Mouse (Mus musculus) midbrain, embryonic 14.5 days (tissue): ENCODE measurements at regions not wholly inside any gene's neighbourhood (a gene's known extent, or its start where the extent isn't known, plus 50 kb on each side); places are given as distances from the start of the nearest gene placed in this dataset.

Source experiments
- ATAC-seq: fragments of 200-750 bp; cut with Nextera tagmentation; 2 replicates; pipeline ENCODE4 v1.8.0; 2017; ENCODE audit warnings: moderate number of reproducible peaks, moderate library complexity; ENCODE audit not compliant: low FRiP score, low TSS enrichment
- DNase-seq: peaks from one replicate; pipeline ENCODE4 v3.0.0-alpha.2; 2015
- H3K27ac ChIP-seq: fragments of 300-500 bp; sonication (generic); replicated peaks from 2 replicates; pipeline ENCODE4 v1.5.1; 2014; ENCODE audit warnings: mild to moderate bottlenecking, low read depth, low read length, moderate library complexity
- H3K27me3 ChIP-seq: fragments of 300-500 bp; sonication (generic); 2 replicates; pipeline ENCODE4 v1.6.1; 2014; ENCODE audit warnings: low read length, control low read depth, mixed read lengths; ENCODE audit not compliant: control insufficient read depth, insufficient read depth
- H3K36me3 ChIP-seq: fragments of 300-500 bp; sonication (generic); 2 replicates; pipeline ENCODE4 v1.6.1; 2014; ENCODE audit warnings: low read length, control low read depth; ENCODE audit not compliant: control insufficient read depth, insufficient read depth
- H3K4me1 ChIP-seq: fragments of 300-500 bp; sonication (generic); 2 replicates; pipeline ENCODE4 v1.6.1; 2014; ENCODE audit warnings: mild to moderate bottlenecking, antibody characterized with exemption, low read length, control low read depth; ENCODE audit not compliant: control insufficient read depth, insufficient read depth
- H3K4me2 ChIP-seq: fragments of 300-500 bp; sonication (generic); 2 replicates; pipeline ENCODE4 v1.6.1; 2014; ENCODE audit warnings: mild to moderate bottlenecking, low read length, moderate library complexity
- H3K4me3 ChIP-seq: fragments of 300-500 bp; sonication (generic); replicated peaks from 2 replicates; pipeline ENCODE4 v1.5.1; 2014; ENCODE audit warnings: low read depth, low read length
- H3K9ac ChIP-seq: fragments of 300-500 bp; sonication (generic); replicated peaks from 2 replicates; pipeline ENCODE4 v1.6.1; 2014; ENCODE audit warnings: mild to moderate bottlenecking, low read length, moderate library complexity
- H3K9me3 ChIP-seq: fragments of 300-500 bp; sonication (generic); 2 replicates; pipeline ENCODE4 v1.6.1; 2016; ENCODE audit warnings: low read length, control low read depth, mixed read lengths; ENCODE audit not compliant: control insufficient read depth
- WGBS: fragments of 180-500 bp; shearing (Covaris S2); extraction: QIAGEN DNeasy Blood & Tissue Kit; methylation state at CpG from one replicate; pipeline ENCODE4 v1.1.7; 2014; 5-methylcytosine and 5-hydroxymethylcytosine counted together

- no peak for DNase-seq
- no peak for ATAC-seq
- H3K9me3 ChIP-seq = no peaks in the 10 kb centered on the region
- H3K4me1 ChIP-seq = no peaks in the 10 kb centered on the region
- no peak overlapping the region for H3K4me3 ChIP-seq
- H3K36me3 ChIP-seq = no peaks in the 10 kb centered on the region
- WGBS = 85% methylated on average over 4 of the region's 4 CpGs
- H3K9ac ChIP-seq = no peak overlapping the region
- no peak overlapping the region for H3K4me2 ChIP-seq
- H3K27me3 ChIP-seq = no peaks in the 10 kb centered on the region
- H3K27ac ChIP-seq = no peak overlapping the region
Measured at GRCm38 (mm10) chr12:7457544-7457943, 519.9 kb upstream of the Apob start.

DNA sequence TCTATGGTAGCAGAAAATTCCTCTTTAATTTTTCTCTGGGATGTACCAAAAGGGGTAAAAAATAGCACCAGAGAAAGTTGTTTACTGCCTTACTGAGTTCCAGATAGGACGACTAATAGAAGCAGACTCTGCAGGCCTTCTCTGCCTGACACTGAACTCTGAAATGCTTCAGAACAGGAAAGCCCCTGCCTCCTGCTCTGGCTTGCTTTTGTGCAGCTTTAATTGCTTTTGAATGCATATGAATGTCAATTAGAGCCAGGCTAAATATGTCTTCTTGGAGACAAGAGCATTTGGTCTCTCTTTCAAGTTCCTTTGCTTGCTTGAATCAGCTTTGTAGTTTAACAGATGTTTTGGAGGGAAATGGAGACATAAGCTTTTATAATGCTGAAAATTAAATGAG, 512.5 kb upstream of the Apob start:
- peak; percentile 11 for DNase-seq

DNA sequence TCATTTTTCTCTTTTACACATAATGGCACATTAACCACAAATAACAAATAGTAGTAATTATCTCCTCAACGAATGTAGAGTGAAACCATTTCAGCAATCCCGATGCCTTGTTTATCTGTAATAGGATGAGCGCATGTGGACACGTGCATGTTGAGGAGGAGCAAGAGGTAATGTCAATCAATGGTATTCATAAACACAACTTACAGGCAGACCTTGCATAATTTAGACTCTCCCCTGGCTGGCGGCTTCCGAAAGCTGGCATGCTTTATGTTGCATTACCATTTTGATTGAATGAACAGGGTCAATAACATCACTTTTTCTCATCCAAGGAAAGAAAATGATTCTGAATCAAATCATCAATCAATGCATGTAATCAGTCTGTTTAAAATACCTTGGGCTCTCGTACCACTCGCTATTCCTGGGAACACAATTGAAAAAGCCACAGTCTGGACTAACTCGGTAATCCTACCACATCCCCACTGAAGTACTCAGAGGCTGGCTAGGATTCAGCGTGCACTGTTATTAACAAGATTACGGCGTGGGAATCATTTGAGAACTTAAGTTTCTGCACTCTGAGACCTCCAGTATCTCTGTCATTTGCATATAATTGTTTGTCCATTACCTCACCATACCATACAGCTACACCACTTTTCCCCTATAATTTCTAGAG, 464.7 kb upstream of the Apob start:
- H3K27me3 ChIP-seq = no peaks in the 10 kb centered on the region
- no peak for ATAC-seq
- H3K27ac ChIP-seq = no peak overlapping the region
- H3K4me3 ChIP-seq = no peak overlapping the region
- H3K9me3 ChIP-seq = no peaks in the 10 kb centered on the region
- no peak overlapping the region for H3K9ac ChIP-seq
- H3K4me2 ChIP-seq = no peak overlapping the region
- no peaks in the 10 kb centered on the region for H3K36me3 ChIP-seq
- no peaks in the 10 kb centered on the region for H3K4me1 ChIP-seq
- no peak for DNase-seq
- 76% methylated on average over 12 of the region's 12 CpGs for WGBS

More for the DNA sequence above, 512.5 kb upstream of the Apob start:
- H3K9me3 ChIP-seq = no peaks in the 10 kb centered on the region
- 8% methylated on average over 1 of the region's 1 CpGs for WGBS
- no peaks in the 10 kb centered on the region for H3K36me3 ChIP-seq
- H3K4me2 ChIP-seq = no peak overlapping the region
- H3K9ac ChIP-seq = no peak overlapping the region
- H3K4me1 ChIP-seq = no peaks in the 10 kb centered on the region
- no peak overlapping the region for H3K27ac ChIP-seq
- H3K27me3 ChIP-seq = no peaks in the 10 kb centered on the region
- H3K4me3 ChIP-seq = no peak overlapping the region
- ATAC-seq = no peak

- no peak overlapping the region for H3K27ac ChIP-seq
- no peak overlapping the region for H3K4me2 ChIP-seq
- H3K9ac ChIP-seq = no peak overlapping the region
- no peaks in the 10 kb centered on the region for H3K27me3 ChIP-seq
- ATAC-seq (no peak), DNase-seq (no peak)
- H3K36me3 ChIP-seq = no peaks in the 10 kb centered on the region
- H3K9me3 ChIP-seq = no peaks in the 10 kb centered on the region
- H3K4me1 ChIP-seq = no peaks in the 10 kb centered on the region
- H3K4me3 ChIP-seq = no peak overlapping the region
Measured at GRCm38 (mm10) chr12:7537389-7537788, 440.1 kb upstream of the Apob start.

DNA sequence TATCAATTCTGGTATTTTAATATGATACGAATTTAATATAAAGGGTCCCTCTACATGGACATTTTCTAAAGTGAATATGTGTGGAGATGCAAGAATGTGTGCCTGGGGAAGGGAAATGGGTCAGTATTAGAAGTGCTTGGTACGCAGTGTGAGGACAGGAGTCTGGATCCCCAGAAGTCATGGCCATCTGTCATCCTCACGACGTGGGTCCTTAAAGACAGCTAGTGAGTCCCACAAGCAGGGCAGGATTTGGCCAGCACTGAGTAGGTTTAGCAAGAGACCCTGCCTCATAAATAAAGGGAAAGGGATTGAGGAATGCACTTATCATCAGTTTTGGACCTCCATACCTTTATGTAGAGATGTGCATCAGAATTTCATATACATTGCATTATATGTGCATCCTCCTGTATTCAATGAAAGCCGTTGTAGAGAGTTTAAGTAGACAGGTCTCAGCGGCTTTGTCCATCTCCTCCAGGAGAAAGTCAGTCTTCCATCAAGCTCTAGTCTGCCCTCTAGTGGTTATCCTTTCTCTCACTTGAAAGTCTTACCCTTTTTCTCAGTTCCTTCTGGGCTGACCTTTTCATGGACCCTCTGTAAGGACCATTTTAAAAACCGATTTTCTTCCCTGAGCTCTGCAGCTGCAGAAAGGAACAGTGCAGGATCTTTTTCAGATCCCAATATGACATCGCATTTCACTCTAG, 434.0 kb upstream of the Apob start:
- H3K27me3 ChIP-seq = no peaks in the 10 kb centered on the region
- H3K9ac ChIP-seq = no peak overlapping the region
- no peaks in the 10 kb centered on the region for H3K4me1 ChIP-seq
- no peaks in the 10 kb centered on the region for H3K36me3 ChIP-seq
- H3K27ac ChIP-seq = no peak overlapping the region
- no peak overlapping the region for H3K4me2 ChIP-seq
- peak; percentile 82 for DNase-seq
- ATAC-seq = no peak
- H3K4me3 ChIP-seq = no peak overlapping the region
- 56% methylated on average over 8 of the region's 8 CpGs for WGBS
- no peaks in the 10 kb centered on the region for H3K9me3 ChIP-seq

DNA sequence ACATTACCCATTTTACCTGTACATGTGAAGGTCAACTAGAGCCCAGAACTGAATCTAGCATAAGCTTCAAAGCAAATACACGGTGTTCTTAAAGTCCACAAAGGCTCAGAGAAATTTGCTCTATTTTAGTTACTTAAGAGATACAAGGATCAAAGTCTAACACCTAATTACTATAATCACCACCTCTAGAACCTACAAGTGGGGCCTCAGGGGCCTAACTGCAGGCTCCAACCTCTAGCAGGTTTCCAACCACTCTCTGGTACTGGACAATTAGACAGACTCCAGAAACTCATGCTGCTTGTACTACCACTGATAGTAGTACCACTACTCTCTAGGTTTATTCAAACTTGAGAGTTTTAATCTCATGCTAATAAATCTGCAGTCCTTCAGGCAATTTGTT, 428.7 kb upstream of the Apob start:
- H3K4me2 ChIP-seq = no peak overlapping the region
- WGBS = 88% methylated on average over 1 of the region's 1 CpGs
- no peak overlapping the region for H3K4me3 ChIP-seq
- no peaks in the 10 kb centered on the region for H3K36me3 ChIP-seq
- H3K27me3 ChIP-seq = no peaks in the 10 kb centered on the region
- no peaks in the 10 kb centered on the region for H3K4me1 ChIP-seq
- ATAC-seq (no peak), DNase-seq (no peak)
- no peak overlapping the region for H3K27ac ChIP-seq
- H3K9ac ChIP-seq = no peak overlapping the region
- no peaks in the 10 kb centered on the region for H3K9me3 ChIP-seq

GRCm38 (mm10) chr12:7560245-7560644, 417.2 kb upstream of the Apob start:
- DNase-seq (no peak), ATAC-seq (no peak)
- Histone ChIP-seq H3K4me2 (no peak overlapping the region), H3K9me3 (no peaks in the 10 kb centered on the region), H3K9ac (no peak overlapping the region), H3K27me3 (no peaks in the 10 kb centered on the region), H3K4me1 (no peaks in the 10 kb centered on the region), H3K4me3 (no peak overlapping the region), H3K36me3 (no peaks in the 10 kb centered on the region), H3K27ac (no peak overlapping the region)
- WGBS = 79% methylated on average over 1 of the region's 1 CpGs

DNA sequence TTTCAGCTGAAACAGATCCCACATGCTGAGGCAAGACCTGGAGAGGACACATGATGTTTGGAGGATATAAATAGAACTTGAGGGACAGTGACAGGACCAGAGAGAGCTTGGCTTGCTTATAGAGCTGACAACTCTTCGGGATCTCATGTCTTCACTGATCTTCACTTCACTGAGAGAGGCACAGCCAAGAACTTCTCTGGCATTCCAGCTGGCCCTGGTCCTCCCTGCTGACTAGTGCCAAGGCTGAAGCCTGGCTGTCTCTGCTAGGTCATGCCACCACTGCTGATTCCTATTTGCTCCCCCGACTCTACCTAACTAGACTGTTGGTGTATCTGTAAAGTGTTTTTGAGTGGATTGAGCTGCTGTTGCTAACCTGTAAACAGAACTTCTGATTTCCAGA, 401.4 kb upstream of the Apob start:
- Histone ChIP-seq H3K4me2 (no peak overlapping the region), H3K9me3 (no peaks in the 10 kb centered on the region), H3K4me1 (no peaks in the 10 kb centered on the region), H3K36me3 (no peaks in the 10 kb centered on the region), H3K4me3 (no peak overlapping the region), H3K27ac (no peak overlapping the region), H3K27me3 (no peaks in the 10 kb centered on the region), H3K9ac (no peak overlapping the region)
- WGBS = 94% methylated on average over 2 of the region's 2 CpGs
- no peak for DNase-seq
- no peak for ATAC-seq

DNA sequence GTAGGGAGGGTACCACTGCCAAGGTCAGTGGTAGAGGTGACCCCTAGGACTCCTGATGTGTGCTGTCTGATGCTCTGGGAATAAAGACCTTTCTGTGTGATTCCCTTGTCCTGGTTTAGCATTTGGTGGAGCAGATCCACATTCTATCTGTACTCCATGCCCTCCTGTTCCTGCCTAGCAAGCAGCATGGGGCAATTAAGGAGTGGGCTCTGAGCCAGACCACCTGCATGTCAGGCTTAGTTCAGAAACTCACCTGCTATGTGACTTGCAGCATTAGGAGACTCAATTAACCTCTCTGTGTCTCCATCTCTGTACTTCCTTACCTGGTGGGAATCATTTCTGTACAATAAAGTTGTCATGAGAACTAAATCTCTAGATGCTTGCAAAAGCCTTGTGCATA, 389.9 kb upstream of the Apob start:
- DNase-seq = no peak
- H3K4me3 ChIP-seq = no peak overlapping the region
- no peaks in the 10 kb centered on the region for H3K9me3 ChIP-seq
- no peaks in the 10 kb centered on the region for H3K36me3 ChIP-seq
- no peak overlapping the region for H3K9ac ChIP-seq
- H3K4me1 ChIP-seq = no peaks in the 10 kb centered on the region
- H3K27ac ChIP-seq = no peak overlapping the region
- H3K27me3 ChIP-seq = no peaks in the 10 kb centered on the region
- H3K4me2 ChIP-seq = no peak overlapping the region
- ATAC-seq = no peak
